Mouse (Mus musculus) olfactory bulb, adult 2 months (tissue): ENCODE measurements around the gene Pcsk2. TPM values are rescaled to one million over a fixed set of nuclear protein-coding genes. Genes with fewer than 3 reads are reported as not detected.

Experiments
- H3K27ac ChIP-seq: fragments of 200-500 bp; 2 replicates; pipeline ENCODE4 v1.5.1; 2012; ENCODE audit warnings: low read depth, low read length; ENCODE audit not compliant: insufficient read depth
- H3K4me1 ChIP-seq: fragments of 200-500 bp; 2 replicates; pipeline ENCODE4 v1.6.1; 2012; ENCODE audit warnings: low read length; ENCODE audit not compliant: control insufficient read depth, insufficient read depth
- H3K4me3 ChIP-seq: fragments of 200-500 bp; 2 replicates; pipeline ENCODE4 v1.5.1; 2012; ENCODE audit warnings: mild to moderate bottlenecking, low read depth, low read length, moderate library complexity; ENCODE audit not compliant: insufficient read depth
- CTCF ChIP-seq: fragments of 200-500 bp; IDR thresholded peaks from 2 replicates; pipeline ENCODE4 v1.5.1; 2012; ENCODE audit warnings: low read depth, mild to moderate bottlenecking, low read length, moderate library complexity; ENCODE audit not compliant: insufficient read depth
- POLR2A ChIP-seq: fragments of 200-500 bp; IDR thresholded peaks from 2 replicates; pipeline ENCODE4 v1.6.1; 2012; ENCODE audit warnings: mild to moderate bottlenecking, low read depth, low read length, moderate library complexity; ENCODE audit not compliant: insufficient read depth
- WGBS: fragments of 180-500 bp; shearing (Covaris S2); methylation state at CpG from one replicate; pipeline ENCODE4 v1.1.7; 2018; 5-methylcytosine and 5-hydroxymethylcytosine counted together
- polyA plus RNA-seq: library from polyadenylated mRNA; stranded (reverse); fragments of >200 nt; gene quantifications from 2 replicates; pipeline ENCODE4 v1.2.4, GENCODE M21; 2012; ENCODE audit warnings: low replicate concordance; ENCODE audit not compliant: missing spikeins, insufficient read depth, insufficient read length

The Pcsk2 gene
- polyA plus RNA-seq, 1 experiment, result not detected

DNA sequence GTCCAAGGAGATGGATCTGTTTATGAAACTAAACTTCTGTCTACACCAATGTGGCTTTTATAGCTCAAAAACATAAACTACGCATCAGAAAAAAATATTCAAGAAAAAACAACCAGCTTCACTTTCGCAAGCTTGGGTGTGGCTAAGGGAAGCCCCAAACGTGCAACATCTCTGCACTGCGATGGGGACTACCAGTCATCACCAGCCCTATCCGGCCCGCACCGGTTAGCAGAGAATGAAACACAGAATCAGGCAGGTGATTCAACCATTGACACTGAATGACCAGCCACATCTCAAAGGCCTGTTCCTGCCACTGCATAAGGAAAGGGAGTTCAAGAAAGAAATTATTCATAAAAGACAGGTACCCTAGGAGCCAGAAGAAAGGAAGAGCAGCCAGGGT is 289.9 kb downstream of the Pcsk2 start:
- H3K4me3 ChIP-seq, result no peak overlapping the region
- TF ChIP-seq CTCF, result no peak
- no peak for TF ChIP-seq POLR2A
- WGBS, result 90% methylated on average over 7 of the region's 7 CpGs
- H3K4me1 ChIP-seq, result 0 out of 2 replicates have a peak, but pooled peaks cover 3% of the 10 kb centered on the region
- no peak overlapping the region for H3K27ac ChIP-seq

GRCm38 (mm10) chr2:143837291-143837701 is 291.3 kb downstream of the Pcsk2 start:
- Histone ChIP-seq H3K27ac (no peak overlapping the region), H3K4me1 (0 out of 2 replicates have a peak, but pooled peaks cover 3% of the 10 kb centered on the region), H3K4me3 (peak overlapping the region; percentile 28; the same call in 1 of the 2 replicates)
- WGBS, result 1% methylated on average over 8 of the region's 8 CpGs
- peak; percentile 33; the same call in 1 of the 2 replicates for TF ChIP-seq CTCF
- no peak for TF ChIP-seq POLR2A

GRCm38 (mm10) chr2:143838698-143839097 is 292.7 kb downstream of the Pcsk2 start:
- WGBS, result 67% methylated on average over 5 of the region's 5 CpGs
- no peak overlapping the region for H3K4me3 ChIP-seq
- H3K4me1 ChIP-seq, result 0 out of 2 replicates have a peak, but pooled peaks cover 3% of the 10 kb centered on the region
- TF ChIP-seq CTCF, result no peak
- no peak for TF ChIP-seq POLR2A
- H3K27ac ChIP-seq, result no peak overlapping the region

DNA sequence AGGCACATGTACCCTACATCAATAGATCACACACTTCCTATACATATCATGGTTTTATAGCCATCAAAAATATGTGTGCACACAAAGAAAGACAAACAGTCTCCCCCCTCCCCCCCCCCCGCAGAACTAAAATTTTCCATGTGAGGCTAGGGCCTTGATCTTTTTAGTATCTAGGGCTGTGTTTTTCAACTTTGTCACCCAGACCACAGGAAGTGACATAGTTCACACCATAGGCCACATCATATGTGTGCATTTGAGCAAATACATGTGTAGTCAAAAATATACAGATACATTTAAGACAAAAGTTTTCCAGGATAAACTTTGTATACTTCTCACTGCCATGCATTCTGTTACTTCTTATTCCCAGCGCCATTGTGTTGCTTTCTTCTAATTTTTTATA is 293.5 kb downstream of the Pcsk2 start:
- H3K4me3 ChIP-seq, result no peak overlapping the region
- 94% methylated on average over 2 of the region's 2 CpGs for WGBS
- TF ChIP-seq POLR2A (no peak), CTCF (no peak)

GRCm38 (mm10) chr2:143840895-143841294 is 294.9 kb downstream of the Pcsk2 start:
- Histone ChIP-seq H3K4me3 (no peak overlapping the region), H3K27ac (no peak overlapping the region), H3K4me1 (0 out of 2 replicates have a peak, but pooled peaks cover 3% of the 10 kb centered on the region)
- TF ChIP-seq CTCF (no peak), POLR2A (no peak)
- WGBS, result 68% methylated on average over 6 of the region's 6 CpGs

More for the DNA sequence above, 293.5 kb downstream of the Pcsk2 start:
- Histone ChIP-seq H3K4me1 (0 out of 2 replicates have a peak, but pooled peaks cover 3% of the 10 kb centered on the region), H3K27ac (no peak overlapping the region)

DNA sequence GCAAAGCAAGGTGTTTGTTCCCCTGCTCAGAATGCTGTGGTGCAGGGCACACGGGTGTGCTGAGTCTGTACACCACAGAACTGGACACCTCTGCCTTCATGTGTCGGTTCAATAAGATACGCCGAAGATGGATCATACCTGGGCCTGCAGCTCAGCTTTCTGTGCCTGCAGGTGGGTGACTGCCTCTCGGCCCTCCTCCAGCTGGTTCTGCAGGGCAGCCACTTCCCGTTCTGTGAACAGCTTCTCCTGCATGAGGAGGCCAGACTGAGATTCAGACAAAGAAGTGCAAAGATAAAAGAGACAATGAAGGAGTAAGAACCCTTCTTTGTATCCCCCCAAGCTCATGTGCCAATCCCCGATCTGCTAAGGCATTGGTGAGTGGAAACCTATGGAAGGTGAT is 295.6 kb downstream of the Pcsk2 start:
- no peak for TF ChIP-seq POLR2A
- no peak for TF ChIP-seq CTCF
- 91% methylated on average over 7 of the region's 7 CpGs for WGBS
- no peak overlapping the region for H3K4me3 ChIP-seq

GRCm38 (mm10) chr2:143844779-143845178 is 298.8 kb downstream of the Pcsk2 start:
- no peak overlapping the region for H3K27ac ChIP-seq
- H3K4me1 ChIP-seq, result peaks cover 2% of the 10 kb centered on the region; the same call in 1 of the 2 replicates
- WGBS, result 74% methylated on average over 5 of the region's 5 CpGs
- H3K4me3 ChIP-seq, result no peak overlapping the region
- TF ChIP-seq POLR2A, result no peak
- TF ChIP-seq CTCF, result no peak

More for the DNA sequence above, 295.6 kb downstream of the Pcsk2 start:
- Histone ChIP-seq H3K27ac (no peak overlapping the region), H3K4me1 (0 out of 2 replicates have a peak, but pooled peaks cover 3% of the 10 kb centered on the region)

DNA sequence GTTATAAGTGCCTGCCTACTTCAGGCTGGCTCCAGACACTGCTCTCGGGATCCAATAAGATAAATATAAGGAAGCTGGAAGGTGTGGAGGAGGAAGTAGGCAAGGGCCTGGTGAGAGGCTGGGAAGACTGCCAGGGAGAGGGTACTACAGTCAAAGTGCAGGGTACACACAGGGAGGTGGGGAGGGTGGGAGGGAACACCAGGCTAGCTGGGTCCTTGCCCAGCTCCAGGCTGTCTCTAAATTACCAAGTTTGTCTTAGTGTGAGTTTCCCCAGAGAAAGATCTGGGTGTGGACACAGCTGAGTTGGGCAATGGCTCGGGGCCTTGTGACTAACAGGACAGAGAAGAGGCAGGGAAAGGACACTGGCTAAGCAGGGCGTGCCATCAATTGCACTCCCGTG is 300.8 kb downstream of the Pcsk2 start:
- TF ChIP-seq POLR2A (no peak), CTCF (no peak)
- Histone ChIP-seq H3K4me1 (peaks cover 2% of the 10 kb centered on the region; the same call in 1 of the 2 replicates), H3K4me3 (no peak overlapping the region), H3K27ac (no peak overlapping the region)
- 42% methylated on average over 4 of the region's 4 CpGs for WGBS

DNA sequence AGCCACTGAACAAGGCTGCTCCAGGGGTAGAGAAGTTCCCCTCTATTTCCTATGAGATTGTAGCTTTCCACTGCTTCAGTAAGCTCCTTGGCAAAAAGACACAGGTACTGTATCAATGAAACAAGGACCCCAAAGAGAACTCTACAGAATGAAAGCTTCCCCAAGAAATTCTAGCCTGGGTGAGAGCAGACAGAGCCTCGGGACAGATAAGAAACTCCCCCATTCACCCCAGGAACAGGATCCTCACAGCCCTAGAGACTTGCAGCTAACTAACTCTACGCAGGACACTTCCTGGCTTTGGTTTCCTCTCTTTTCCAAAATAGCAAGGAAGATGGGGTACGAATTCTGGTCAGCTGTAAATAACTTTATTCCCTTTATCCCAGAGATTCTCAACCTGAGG is 301.3 kb downstream of the Pcsk2 start:
- TF ChIP-seq CTCF (no peak), POLR2A (no peak)
- WGBS, result 68% methylated on average over 3 of the region's 3 CpGs
- no peak overlapping the region for H3K4me3 ChIP-seq
- H3K27ac ChIP-seq, result no peak overlapping the region
- H3K4me1 ChIP-seq, result peaks cover 4% of the 10 kb centered on the region; the same call in 1 of the 2 replicates
